Mouse (Mus musculus) retina, postnatal 7 days (tissue): ENCODE measurements at regions not wholly inside any gene's neighbourhood (a gene's known extent, or its start where the extent isn't known, plus 50 kb on each side); places are given as distances from the start of the nearest gene placed in this dataset.
"Not testable (repeated sequence)": the region's sequence is repeated elsewhere in the genome, so short reads cannot be mapped to it uniquely, and the experiment has no call there.

Experiments
- DNase-seq: peaks from one replicate; pipeline ENCODE4 v3.0.0-alpha.2; 2012; ENCODE audit warnings: low read depth, low spot score

GRCm38 (mm10) chr7:64032921-64033354, 94.2 kb upstream of the Klf13 start:
- no peak for DNase-seq

GRCm38 (mm10) chr7:64030650-64031049, 91.9 kb upstream of the Klf13 start:
- no peak for DNase-seq

DNA sequence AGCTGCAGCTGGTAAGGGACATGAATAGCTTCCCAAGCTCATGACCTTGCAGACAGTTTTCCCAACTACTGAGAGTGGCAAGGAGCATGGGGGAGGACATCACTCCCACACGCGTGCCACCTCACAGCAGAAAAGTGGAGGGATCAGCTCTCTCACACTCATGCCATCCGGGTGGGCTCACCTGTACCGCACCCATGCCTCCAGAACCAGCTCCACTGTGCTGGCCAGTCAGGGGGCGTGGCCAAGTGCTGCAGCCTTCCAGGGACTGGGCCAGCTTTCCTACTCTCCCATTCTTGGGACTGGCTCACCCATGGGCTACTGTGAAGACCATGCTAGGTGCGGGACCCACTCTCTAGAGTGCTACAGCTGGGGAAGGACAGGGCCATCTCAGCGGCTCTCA, 88.4 kb upstream of the Klf13 start:
- DNase-seq = no peak

DNA sequence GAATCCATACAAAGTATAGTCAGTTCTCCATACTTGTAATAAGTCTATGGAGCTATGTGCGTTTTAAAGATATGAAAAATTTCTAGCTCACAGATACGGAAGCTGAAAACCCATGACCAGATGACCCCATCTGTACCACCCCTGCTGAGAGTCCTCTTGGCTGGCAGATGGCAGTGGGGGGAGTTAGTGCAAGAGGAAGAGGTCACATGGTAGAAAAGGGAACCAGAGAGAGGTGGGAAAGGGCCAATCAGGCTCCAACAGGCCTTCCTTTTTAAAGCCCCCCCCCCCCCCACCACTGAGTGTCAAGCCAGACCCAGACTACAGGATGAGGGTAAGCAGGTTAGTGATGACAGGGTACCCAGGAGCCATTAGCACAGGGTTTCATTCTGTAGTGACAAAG, 86.4 kb upstream of the Klf13 start:
- DNase-seq = no peak

DNA sequence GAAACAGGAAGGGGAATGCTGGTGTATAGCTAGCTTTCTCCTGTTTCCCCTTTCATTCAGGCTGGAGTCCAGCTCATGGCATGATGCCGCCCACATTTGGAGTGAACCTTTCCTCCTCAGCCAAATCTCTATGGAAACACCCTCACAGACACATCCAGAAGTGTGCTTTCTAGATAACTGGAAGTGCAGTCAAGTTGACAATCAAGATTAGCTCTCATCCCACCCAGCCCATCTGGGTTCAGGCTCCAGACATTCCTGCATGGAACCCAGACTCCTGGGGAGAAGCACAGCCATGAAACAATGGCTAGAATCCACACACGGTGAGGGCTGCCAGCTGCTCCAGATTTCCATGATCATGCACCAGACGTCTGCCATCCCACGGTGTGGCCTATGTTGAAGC, 85.5 kb upstream of the Klf13 start:
- no peak for DNase-seq

GRCm38 (mm10) chr7:64022711-64023468, 84.2 kb upstream of the Klf13 start:
- no peak for DNase-seq

- DNase-seq = peak; percentile 38
Measured at GRCm38 (mm10) chr7:64021241-64022108, 82.8 kb upstream of the Klf13 start.

GRCm38 (mm10) chr7:64018107-64018506, 79.4 kb upstream of the Klf13 start:
- no peak for DNase-seq

DNA sequence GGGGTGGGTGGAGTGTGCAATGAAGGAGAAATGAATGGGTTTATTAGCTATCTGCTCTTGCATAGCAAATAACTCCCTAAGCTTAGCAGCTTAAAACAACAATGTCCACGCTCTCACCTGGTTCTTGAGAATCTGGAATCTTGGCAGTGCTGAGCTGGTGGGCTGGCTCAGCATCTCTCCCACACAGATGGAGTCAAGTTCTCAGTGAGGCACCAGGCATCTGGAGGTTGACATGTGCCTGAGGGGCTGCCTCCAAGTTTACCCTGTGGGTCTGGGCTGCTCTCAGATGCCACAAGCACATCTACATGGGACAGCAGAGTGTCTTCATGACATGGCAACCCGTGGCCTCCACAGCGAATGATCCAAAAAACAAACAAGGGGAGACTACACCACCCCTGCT, 78.2 kb upstream of the Klf13 start:
- DNase-seq = no peak

GRCm38 (mm10) chr7:64015136-64015535, 76.4 kb upstream of the Klf13 start:
- DNase-seq = not testable (repeated sequence)

GRCm38 (mm10) chr7:64014227-64014626, 75.5 kb upstream of the Klf13 start:
- no peak for DNase-seq

GRCm38 (mm10) chr7:64013023-64013547, 74.4 kb upstream of the Klf13 start:
- DNase-seq = no peak

GRCm38 (mm10) chr7:64012268-64012601, 73.5 kb upstream of the Klf13 start:
- no peak for DNase-seq

GRCm38 (mm10) chr7:64011563-64012267, 73.0 kb upstream of the Klf13 start:
- DNase-seq = no peak

DNA sequence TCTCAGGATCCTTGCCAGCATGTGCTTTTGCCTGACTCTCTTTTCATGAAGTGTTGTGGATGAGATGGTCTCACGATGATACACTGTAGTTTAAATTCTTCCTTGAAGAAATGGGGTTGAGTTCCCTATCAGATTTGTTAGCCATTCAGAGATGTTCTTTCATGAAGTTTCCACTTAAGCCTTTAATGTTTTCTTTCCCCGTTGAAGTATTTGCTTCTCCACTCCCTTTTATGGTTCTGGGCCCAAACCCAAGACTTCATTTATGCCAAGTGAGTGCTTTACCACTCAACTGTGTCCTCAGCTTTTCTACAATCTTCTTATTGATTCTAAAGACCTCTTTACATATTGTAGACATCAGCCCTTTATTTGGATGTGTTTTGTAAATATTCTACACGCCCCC, 71.9 kb upstream of the Klf13 start:
- DNase-seq = no peak

- no peak for DNase-seq
Measured at GRCm38 (mm10) chr7:64007766-64008165, 69.1 kb upstream of the Klf13 start.

- DNase-seq = no peak
Measured at GRCm38 (mm10) chr7:64006935-64007334, 68.2 kb upstream of the Klf13 start.

- DNase-seq = no peak
Measured at GRCm38 (mm10) chr7:64005765-64006164, 67.0 kb upstream of the Klf13 start.

- DNase-seq = no peak
Measured at GRCm38 (mm10) chr7:64003904-64004303, 65.2 kb upstream of the Klf13 start.

DNA sequence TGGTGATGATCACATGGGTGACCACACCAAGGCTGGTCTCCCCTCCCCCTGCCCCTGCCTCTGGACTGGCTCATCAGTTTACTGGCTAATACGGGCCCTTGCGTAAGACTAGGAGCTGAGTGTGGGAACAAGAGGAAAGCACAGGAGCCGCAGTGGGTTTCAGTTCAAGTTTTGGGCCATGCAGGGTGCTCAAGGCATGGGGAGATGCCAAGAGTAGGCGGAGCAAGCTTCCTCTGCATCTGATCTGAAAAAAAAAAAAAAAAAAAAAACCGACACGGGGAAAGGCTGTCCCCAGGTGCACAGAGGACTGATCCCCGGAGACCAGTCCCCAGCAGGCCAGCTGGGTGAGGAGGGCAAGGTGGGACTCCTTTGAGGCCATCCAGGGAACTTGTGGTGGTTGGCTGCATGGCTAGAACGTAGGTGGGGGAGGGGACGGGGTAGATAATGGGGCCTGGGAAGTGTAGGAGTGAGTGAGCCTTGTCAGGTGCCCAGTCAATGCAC, 62.9 kb upstream of the Klf13 start:
- DNase-seq = no peak

DNA sequence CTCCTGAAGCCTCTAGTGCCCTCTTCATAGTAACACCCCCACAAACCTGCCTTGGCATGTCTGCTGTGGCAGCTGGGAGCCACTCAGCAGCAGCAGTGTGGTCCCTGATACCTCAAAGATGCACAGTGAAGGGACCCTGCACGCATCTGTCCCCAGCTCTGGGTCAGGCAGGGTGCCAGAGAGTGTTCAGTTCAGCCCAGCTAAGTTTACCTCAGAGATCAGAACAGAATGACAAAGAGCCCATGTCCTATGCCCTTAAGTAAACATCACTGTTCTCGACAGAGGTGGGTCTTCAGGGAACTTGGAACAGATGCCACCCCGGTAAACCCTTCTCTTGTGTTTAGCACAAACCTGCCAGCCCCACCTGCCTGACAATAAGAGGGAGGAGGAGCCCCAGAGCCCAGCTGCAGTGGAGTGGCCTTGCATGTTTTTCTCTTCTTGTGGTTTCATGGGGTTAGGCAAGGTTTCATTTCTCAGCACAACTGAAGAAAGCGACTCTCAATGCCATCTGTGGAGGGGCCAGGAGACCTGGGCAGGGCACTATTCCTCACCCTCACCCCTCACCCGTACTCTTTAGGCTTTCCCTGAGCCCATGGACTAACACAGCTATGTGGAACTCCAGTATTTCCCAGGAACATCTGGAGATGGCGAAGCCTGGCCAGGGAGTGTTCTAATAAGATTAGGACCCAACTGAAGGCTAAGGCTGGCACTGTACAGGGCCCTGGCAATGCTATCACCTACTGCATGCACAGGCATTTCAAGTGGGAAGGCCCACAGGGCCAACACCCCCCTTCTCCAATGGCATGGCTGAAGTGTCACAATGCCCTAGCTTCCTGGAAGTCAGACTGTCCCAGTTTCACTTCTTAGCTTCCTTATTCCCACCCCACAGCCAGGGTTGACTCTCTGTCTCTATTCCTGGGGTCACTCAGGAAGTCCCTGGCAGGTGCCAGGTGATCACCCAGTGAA, 60.6 kb upstream of the Klf13 start:
- no peak for DNase-seq
